Mouse (Mus musculus) midbrain, embryonic 16.5 days (tissue): Measurements from ENCODE around the gene Pdhb. TPM values are rescaled to one million over a fixed set of nuclear protein-coding genes. Genes with fewer than 3 reads are reported as not detected.
"Not testable (repeated sequence)": the region's sequence is repeated elsewhere in the genome, so short reads cannot be mapped to it uniquely, and the experiment has no call there.

Experiments
- ATAC-seq: fragments of 200-750 bp; cut with Nextera tagmentation; 2 replicates; pipeline ENCODE4 v1.8.0; 2017; ENCODE audit warnings: moderate TSS enrichment
- H3K27ac ChIP-seq: fragments of 300-500 bp; sonication (generic); 2 replicates; pipeline ENCODE4 v1.5.1; 2014; ENCODE audit warnings: mild to moderate bottlenecking, low read length, mixed read lengths
- H3K27me3 ChIP-seq: fragments of 300-500 bp; sonication (generic); 2 replicates; pipeline ENCODE4 v1.6.1; 2014; ENCODE audit warnings: low read depth, low read length, mixed read lengths; ENCODE audit not compliant: control insufficient read depth, insufficient read depth
- H3K36me3 ChIP-seq: fragments of 300-500 bp; sonication (generic); 2 replicates; pipeline ENCODE4 v1.6.1; 2014; ENCODE audit warnings: mild to moderate bottlenecking, low read length, moderate library complexity, mixed read lengths; ENCODE audit not compliant: control insufficient read depth, insufficient read depth
- H3K4me1 ChIP-seq: fragments of 300-500 bp; sonication (generic); 2 replicates; pipeline ENCODE4 v1.6.1; 2014; ENCODE audit warnings: mild to moderate bottlenecking, low read length, mixed read lengths; ENCODE audit not compliant: control insufficient read depth, insufficient read depth
- H3K4me2 ChIP-seq: fragments of 300-500 bp; sonication (generic); 2 replicates; pipeline ENCODE4 v1.6.1; 2014; ENCODE audit warnings: mild to moderate bottlenecking, low read length, mixed read lengths
- H3K4me3 ChIP-seq: fragments of 300-500 bp; sonication (generic); 2 replicates; pipeline ENCODE4 v1.5.1; 2014; ENCODE audit warnings: low read depth, mild to moderate bottlenecking, low read length, moderate library complexity, mixed read lengths
- H3K9ac ChIP-seq: fragments of 300-500 bp; sonication (generic); 2 replicates; pipeline ENCODE4 v1.6.1; 2014; ENCODE audit warnings: low read depth, low read length, mixed read lengths
- H3K9me3 ChIP-seq: fragments of 300-500 bp; sonication (generic); replicated peaks from 2 replicates; pipeline ENCODE4 v1.6.1; 2014; ENCODE audit warnings: mild to moderate bottlenecking, low read length, mixed read lengths; ENCODE audit not compliant: control insufficient read depth, poor library complexity, severe bottlenecking
- WGBS: fragments of 180-500 bp; shearing (Covaris S2); extraction: QIAGEN DNeasy Blood & Tissue Kit; methylation state at CpG from one replicate; pipeline ENCODE4 v1.1.7; 2014; 5-methylcytosine and 5-hydroxymethylcytosine counted together
- polyA plus RNA-seq: library from polyadenylated mRNA; unstranded; fragments of >200 nt; fragmentation: Nextera tagmentation; extraction: Ambion mirVana; gene quantifications from 2 replicates; pipeline ENCODE4 v1.2.1, GENCODE M21; 2015

Pdhb gene
- polyA plus RNA-seq, 1 experiment from 2014 or later = 256 TPM

DNA sequence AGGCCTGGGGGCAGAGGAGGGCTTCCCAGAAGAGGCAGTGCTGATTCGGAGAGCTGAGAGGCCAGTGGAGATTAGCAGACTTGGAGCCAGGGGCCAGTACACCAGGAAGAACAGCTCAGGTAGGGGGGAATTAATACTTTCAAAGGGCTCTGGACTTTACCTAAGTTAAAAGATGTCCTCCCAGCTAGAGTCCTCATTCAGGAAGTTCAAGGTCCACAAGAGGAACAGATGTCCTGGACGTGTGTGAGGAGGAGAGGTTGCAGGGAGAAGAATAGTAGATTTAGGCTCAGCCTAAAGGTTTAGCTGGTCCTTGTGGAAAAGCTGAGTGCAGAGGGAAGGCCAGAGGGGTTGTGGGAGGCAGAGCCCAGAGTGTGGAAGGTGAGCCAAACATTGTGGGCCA, 38.6 kb downstream of the Pdhb start:
- Histone ChIP-seq H3K4me2 (no peak overlapping the region), H3K9ac (no peak overlapping the region), H3K4me3 (no peak overlapping the region), H3K27ac (no peak overlapping the region), H3K36me3 (peaks cover 25% of the 10 kb centered on the region), H3K9me3 (no peaks in the 10 kb centered on the region), H3K27me3 (no peaks in the 10 kb centered on the region), H3K4me1 (no peaks in the 10 kb centered on the region)
- ATAC-seq = no peak
- WGBS = 66% methylated on average over 2 of the region's 2 CpGs

DNA sequence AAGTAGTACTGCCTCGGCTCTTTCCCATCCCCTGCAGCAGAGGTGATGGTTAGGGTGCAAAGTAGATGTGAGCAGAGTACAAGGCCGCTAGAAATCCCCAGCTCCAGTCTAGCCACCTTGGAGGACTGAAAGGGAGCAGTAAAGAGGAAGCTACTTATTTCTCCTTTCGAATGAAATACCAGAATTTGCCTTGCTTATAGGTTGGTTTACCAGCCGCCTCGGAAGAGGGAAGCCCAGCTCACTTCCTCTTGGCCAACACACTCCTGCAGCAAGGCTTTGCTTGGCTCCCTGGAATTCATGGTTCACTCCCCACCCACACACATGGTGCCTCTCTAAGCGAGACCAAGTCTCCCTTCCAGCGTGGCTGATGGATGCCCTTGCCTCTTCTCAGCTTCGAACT, 40.0 kb downstream of the Pdhb start:
- H3K36me3 ChIP-seq = peaks cover 23% of the 10 kb centered on the region
- no peak overlapping the region for H3K4me2 ChIP-seq
- no peak for ATAC-seq
- 88% methylated on average over 8 of the region's 8 CpGs for WGBS
- no peaks in the 10 kb centered on the region for H3K4me1 ChIP-seq
- H3K4me3 ChIP-seq = no peak overlapping the region
- H3K27me3 ChIP-seq = no peaks in the 10 kb centered on the region
- no peak overlapping the region for H3K27ac ChIP-seq
- no peak overlapping the region for H3K9ac ChIP-seq
- H3K9me3 ChIP-seq = no peaks in the 10 kb centered on the region

DNA sequence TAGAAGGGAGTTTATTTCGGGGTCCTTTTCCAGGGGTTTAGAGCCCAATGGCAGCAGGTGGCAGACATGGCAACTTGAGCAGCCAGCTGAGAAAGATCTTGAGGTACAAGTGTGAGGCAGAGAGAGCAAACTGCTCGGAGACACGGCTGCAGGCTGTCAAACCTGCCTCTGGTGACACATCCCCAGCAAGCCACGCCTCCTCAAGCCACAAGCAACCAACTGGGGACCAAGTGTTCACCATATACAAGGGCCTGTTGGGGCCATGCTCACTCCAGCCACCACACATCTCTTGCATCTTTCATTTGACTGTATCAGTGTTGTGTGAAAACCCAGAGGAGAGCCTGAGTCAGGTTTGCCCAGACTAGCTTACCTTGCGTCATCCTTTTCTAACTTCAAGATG, 44.9 kb downstream of the Pdhb start:
- Histone ChIP-seq H3K27ac (no peak overlapping the region), H3K27me3 (no peaks in the 10 kb centered on the region), H3K4me1 (no peaks in the 10 kb centered on the region), H3K4me3 (no peak overlapping the region), H3K9me3 (no peaks in the 10 kb centered on the region), H3K4me2 (no peak overlapping the region), H3K36me3 (peaks cover 16% of the 10 kb centered on the region), H3K9ac (no peak overlapping the region)
- 83% methylated on average over 5 of the region's 5 CpGs for WGBS
- no peak for ATAC-seq

DNA sequence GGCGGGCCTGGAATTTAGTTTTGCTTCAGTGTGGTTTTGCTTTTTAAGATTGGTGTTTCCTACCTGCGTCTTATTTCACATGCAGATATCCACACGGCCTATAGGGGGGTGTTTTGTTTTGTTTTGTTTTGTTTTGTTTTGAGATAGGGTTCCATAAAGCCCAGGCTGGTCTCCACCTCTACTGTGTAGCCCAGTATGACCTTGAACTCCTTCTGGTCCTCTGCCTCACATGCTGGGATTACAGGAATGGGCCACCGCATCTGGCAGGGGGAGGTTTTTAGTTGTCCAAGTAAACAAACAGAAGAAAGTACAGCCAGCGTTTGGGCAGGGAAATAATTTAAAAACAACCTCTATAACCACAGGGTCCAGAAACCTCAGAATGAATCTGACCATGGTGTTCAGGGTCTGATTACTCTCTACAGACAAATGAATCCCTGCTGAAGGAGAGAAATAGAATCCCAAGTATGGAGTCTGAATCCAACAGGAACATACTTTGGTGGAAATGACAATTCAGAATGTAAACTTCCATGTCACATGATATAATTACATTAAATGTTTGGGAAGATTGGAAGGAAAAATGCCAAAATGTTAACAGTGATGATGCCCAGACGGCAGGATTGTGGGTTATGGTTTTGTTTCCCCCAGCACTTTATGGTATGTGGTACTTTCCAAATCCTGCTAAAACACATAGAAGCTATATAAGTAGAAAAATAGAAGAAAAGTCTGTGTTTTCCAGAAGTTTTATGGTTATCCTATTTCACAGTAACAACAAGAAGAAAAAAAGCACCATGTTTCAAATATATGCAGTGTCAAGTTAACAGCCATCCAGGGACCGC, 48.6 kb downstream of the Pdhb start:
- Histone ChIP-seq H3K27me3 (no peaks in the 10 kb centered on the region), H3K4me2 (no peak overlapping the region), H3K4me1 (no peaks in the 10 kb centered on the region), H3K36me3 (peaks cover 12% of the 10 kb centered on the region), H3K4me3 (no peak overlapping the region), H3K9ac (no peak overlapping the region), H3K9me3 (no peaks in the 10 kb centered on the region), H3K27ac (no peak overlapping the region)
- WGBS = 88% methylated on average over 7 of the region's 7 CpGs
- ATAC-seq = no peak

DNA sequence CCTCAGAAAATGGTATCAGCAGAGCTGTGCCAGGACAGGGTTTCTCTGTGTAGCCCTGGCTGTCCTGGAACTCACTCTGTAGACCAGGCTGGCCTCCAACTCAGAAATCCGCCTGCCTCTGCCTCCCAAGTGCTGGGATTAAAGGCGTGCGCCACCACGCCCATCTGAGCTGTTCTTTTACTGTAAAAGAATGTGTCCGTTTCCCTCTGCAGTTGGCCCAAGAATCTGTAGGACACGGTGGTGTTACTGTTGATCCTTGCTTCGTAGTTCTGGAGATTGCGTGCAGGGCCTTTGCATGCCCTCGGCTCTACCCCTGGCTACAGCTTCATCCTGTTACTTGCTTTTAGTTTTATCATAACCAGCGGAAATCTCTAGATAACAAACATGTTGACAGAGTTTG, 49.2 kb downstream of the Pdhb start:
- WGBS = 95% methylated on average over 10 of the region's 10 CpGs
- H3K4me3 ChIP-seq, H3K9ac ChIP-seq, H3K4me1 ChIP-seq, ATAC-seq, H3K27ac ChIP-seq, H3K4me2 ChIP-seq, H3K9me3 ChIP-seq, H3K27me3 ChIP-seq: not testable (repeated sequence)
- peaks cover 12% of the 10 kb centered on the region for H3K36me3 ChIP-seq

DNA sequence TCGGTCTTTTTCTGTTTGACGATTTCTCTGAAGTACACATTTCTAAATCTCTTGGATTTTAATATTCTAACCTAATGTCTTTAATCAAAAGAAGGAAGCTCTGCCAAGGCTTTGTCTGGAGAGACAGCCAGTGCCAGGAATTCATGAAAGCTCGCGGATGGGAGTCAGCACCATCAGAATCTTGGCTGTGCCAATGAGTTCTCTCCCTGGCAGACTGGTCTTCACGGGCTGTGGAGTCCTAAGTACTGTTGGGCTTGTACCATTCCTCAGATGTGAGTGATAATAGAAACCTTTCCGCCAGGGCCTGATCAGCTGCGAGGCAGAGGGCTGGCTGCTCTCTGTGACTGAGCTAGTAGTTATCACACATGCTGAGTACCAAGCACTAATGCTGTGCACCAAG, 49.7 kb downstream of the Pdhb start:
- H3K9ac ChIP-seq = no peak overlapping the region
- peaks cover 12% of the 10 kb centered on the region for H3K36me3 ChIP-seq
- 87% methylated on average over 7 of the region's 7 CpGs for WGBS
- no peak for ATAC-seq
- H3K27me3 ChIP-seq = no peaks in the 10 kb centered on the region
- no peaks in the 10 kb centered on the region for H3K9me3 ChIP-seq
- H3K27ac ChIP-seq = no peak overlapping the region
- no peaks in the 10 kb centered on the region for H3K4me1 ChIP-seq
- H3K4me3 ChIP-seq = no peak overlapping the region
- no peak overlapping the region for H3K4me2 ChIP-seq

DNA sequence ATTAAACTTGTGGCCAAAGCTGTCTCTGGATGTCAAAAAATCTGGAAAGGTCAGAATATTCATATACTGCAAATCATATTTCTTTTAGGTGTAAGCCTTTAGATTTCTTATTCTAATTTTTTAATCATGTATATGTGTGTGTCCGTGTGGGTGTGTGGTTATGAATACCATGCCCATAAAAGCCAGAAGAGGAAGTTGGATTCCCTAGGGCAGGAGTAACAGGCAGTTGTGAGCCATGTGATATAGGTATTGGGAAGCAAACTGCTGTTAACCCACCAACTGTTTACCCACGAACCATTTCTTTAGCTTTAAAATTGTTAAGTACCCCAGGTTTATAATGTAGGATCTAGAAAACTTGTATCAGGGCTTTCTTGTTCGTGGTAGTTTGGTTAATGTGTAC, 52.9 kb downstream of the Pdhb start:
- no peak overlapping the region for H3K4me2 ChIP-seq
- no peaks in the 10 kb centered on the region for H3K4me1 ChIP-seq
- WGBS = 92% methylated on average over 3 of the region's 3 CpGs
- H3K27ac ChIP-seq = no peak overlapping the region
- H3K36me3 ChIP-seq = peaks cover 9% of the 10 kb centered on the region; the same call in 1 of the 2 replicates
- H3K4me3 ChIP-seq = no peak overlapping the region
- H3K9me3 ChIP-seq = no peaks in the 10 kb centered on the region
- no peaks in the 10 kb centered on the region for H3K27me3 ChIP-seq
- no peak overlapping the region for H3K9ac ChIP-seq
- ATAC-seq = no peak

DNA sequence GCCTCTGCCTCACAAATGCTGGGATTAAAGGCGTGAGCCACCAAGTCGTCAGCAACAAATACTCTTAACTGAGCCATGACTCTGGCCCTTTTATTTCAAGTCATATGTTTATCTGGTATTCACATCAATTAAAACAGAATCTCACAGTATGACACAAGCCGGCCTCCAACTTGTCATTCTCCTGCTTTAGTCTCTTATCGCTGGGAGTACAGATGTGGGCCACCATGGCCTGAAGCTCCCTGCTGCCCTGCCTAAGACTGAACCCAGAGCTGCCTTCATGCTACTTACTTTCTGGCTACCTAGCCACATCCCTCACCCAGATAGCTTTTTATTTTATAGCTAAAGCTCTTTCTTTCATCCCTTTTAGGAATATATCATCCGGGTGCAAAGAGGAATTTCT, 53.4 kb downstream of the Pdhb start:
- H3K4me1 ChIP-seq = no peaks in the 10 kb centered on the region
- H3K4me3 ChIP-seq = no peak overlapping the region

DNA sequence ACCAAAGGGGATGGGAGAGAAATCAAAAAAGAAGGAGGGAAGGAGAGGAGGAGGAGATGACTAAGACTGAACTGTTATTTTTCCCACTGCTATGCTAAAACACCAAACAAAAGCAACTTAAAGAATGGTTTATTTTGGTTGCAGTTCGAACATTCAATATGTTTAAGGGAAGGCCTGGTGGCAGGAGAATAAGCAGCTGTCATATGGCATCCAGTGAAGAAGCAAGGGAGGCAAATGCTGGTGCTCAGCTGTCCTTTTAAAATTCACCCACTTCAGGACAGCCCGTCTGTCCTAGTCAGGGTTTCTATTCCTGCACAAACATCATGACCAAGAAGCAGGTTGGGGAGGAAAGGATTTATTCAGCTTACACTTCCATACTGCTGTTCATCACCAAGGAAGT, 55.5 kb downstream of the Pdhb start:
- WGBS = 76% methylated on average over 2 of the region's 2 CpGs
- Histone ChIP-seq H3K27ac (no peak overlapping the region), H3K9ac (no peak overlapping the region), H3K4me1 (no peaks in the 10 kb centered on the region), H3K4me3 (no peak overlapping the region), H3K9me3 (no peaks in the 10 kb centered on the region), H3K27me3 (no peaks in the 10 kb centered on the region), H3K4me2 (no peak overlapping the region), H3K36me3 (peaks cover 3% of the 10 kb centered on the region; the same call in 1 of the 2 replicates)
- ATAC-seq = no peak

More for the DNA sequence above, 53.4 kb downstream of the Pdhb start:
- no peaks in the 10 kb centered on the region for H3K9me3 ChIP-seq
- ATAC-seq = no peak
- no peaks in the 10 kb centered on the region for H3K27me3 ChIP-seq
- H3K36me3 ChIP-seq = peaks cover 9% of the 10 kb centered on the region; the same call in 1 of the 2 replicates
- WGBS = 86% methylated on average over 5 of the region's 5 CpGs
- no peak overlapping the region for H3K4me2 ChIP-seq
- H3K9ac ChIP-seq = no peak overlapping the region
- H3K27ac ChIP-seq = no peak overlapping the region
